Mouse (Mus musculus) limb, embryonic 11.5 days (tissue): Measurements from ENCODE around the gene Vdr. TPM values are rescaled to one million over a fixed set of nuclear protein-coding genes. Genes with fewer than 3 reads are reported as not detected.
A peak's percentile ranks its signal among the peaks of the same experiment; 100 is the strongest.

Experiments used
- ATAC-seq: fragments of 200-750 bp; cut with Nextera tagmentation; 2 replicates; pipeline ENCODE4 v1.8.0; 2017; ENCODE audit warnings: low read depth; ENCODE audit not compliant: insufficient number of reproducible peaks, low FRiP score, low TSS enrichment
- DNase-seq: peaks from one replicate; pipeline ENCODE4 v3.0.0-alpha.2; 2015; ENCODE audit warnings: low spot score
- H3K27ac ChIP-seq: fragments of 300-500 bp; sonication (generic); replicated peaks from 2 replicates; pipeline ENCODE4 v1.5.1; 2014; ENCODE audit warnings: low read depth, mild to moderate bottlenecking, low read length
- H3K27me3 ChIP-seq: fragments of 300-500 bp; sonication (generic); 2 replicates; pipeline ENCODE4 v1.6.1; 2014; ENCODE audit warnings: mild to moderate bottlenecking, low read length, mixed read lengths; ENCODE audit not compliant: control insufficient read depth, insufficient read depth
- H3K36me3 ChIP-seq: fragments of 300-500 bp; sonication (generic); 2 replicates; pipeline ENCODE4 v1.6.1; 2014; ENCODE audit warnings: mild to moderate bottlenecking, low read length, moderate library complexity, mixed read lengths; ENCODE audit not compliant: control insufficient read depth, insufficient read depth
- H3K4me1 ChIP-seq: fragments of 300-500 bp; sonication (generic); 2 replicates; pipeline ENCODE4 v1.6.1; 2014; ENCODE audit warnings: low read length, mixed read lengths; ENCODE audit not compliant: control insufficient read depth, insufficient read depth
- H3K4me2 ChIP-seq: fragments of 300-500 bp; sonication (generic); 2 replicates; pipeline ENCODE4 v1.6.1; 2014; ENCODE audit warnings: low read depth, mild to moderate bottlenecking, moderate library complexity; ENCODE audit not compliant: severe bottlenecking
- H3K4me3 ChIP-seq: fragments of 300-500 bp; sonication (generic); 2 replicates; pipeline ENCODE4 v1.5.1; 2014; ENCODE audit warnings: low read depth, low read length
- H3K9ac ChIP-seq: fragments of 300-500 bp; sonication (generic); 2 replicates; pipeline ENCODE4 v1.6.1; 2014; ENCODE audit warnings: mild to moderate bottlenecking, low read length
- H3K9me3 ChIP-seq: fragments of 300-500 bp; sonication (generic); 2 replicates; pipeline ENCODE4 v1.6.1; 2016; ENCODE audit warnings: low read length; ENCODE audit not compliant: control insufficient read depth
- WGBS: fragments of 180-500 bp; shearing (Covaris S2); extraction: QIAGEN DNeasy Blood & Tissue Kit; methylation state at CpG from one replicate; pipeline ENCODE4 v1.1.7; 2014; 5-methylcytosine and 5-hydroxymethylcytosine counted together
- polyA plus RNA-seq: library from polyadenylated mRNA; unstranded; fragments of >200 nt; fragmentation: Nextera tagmentation; extraction: Ambion mirVana; gene quantifications from 2 replicates; pipeline ENCODE4 v1.2.1, GENCODE M21; 2014

The Vdr gene
- polyA plus RNA-seq, 1 experiment from 2014 or later, result 0.25 TPM

DNA sequence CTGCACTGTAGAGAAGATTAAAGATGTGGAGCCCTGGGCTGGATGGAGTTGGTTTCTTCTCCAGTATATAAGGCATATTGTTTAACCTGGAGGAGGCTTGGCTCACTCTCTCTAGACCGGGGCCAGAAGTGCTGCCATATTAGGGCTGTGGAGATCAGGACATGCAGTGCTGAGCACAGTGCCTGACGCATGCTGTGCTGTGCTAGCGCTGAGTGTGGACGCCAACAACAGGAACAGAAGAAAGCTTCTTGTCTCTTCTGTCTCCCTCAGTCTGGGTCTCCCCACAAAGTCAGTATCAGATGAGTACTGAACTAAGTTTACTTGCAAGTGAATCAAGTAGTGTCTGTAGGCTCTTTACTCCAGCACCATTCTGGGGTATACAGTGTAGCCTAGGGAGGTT, 71.0 kb downstream of the Vdr start:
- Histone ChIP-seq H3K4me2 (no peak overlapping the region), H3K27me3 (no peaks in the 10 kb centered on the region), H3K36me3 (no peaks in the 10 kb centered on the region), H3K27ac (peak overlapping the region; percentile 39), H3K9ac (no peak overlapping the region), H3K9me3 (no peaks in the 10 kb centered on the region), H3K4me3 (no peak overlapping the region), H3K4me1 (peaks cover 21% of the 10 kb centered on the region)
- DNase-seq, result no peak
- ATAC-seq, result no peak
- 78% methylated on average over 4 of the region's 4 CpGs for WGBS

GRCm38 (mm10) chr15:97839012-97839411, 71.4 kb downstream of the Vdr start:
- Histone ChIP-seq H3K36me3 (no peaks in the 10 kb centered on the region), H3K27me3 (no peaks in the 10 kb centered on the region), H3K4me3 (no peak overlapping the region), H3K9ac (no peak overlapping the region), H3K9me3 (no peaks in the 10 kb centered on the region), H3K4me2 (no peak overlapping the region), H3K27ac (no peak overlapping the region), H3K4me1 (peaks cover 21% of the 10 kb centered on the region)
- WGBS, result 92% methylated on average over 2 of the region's 2 CpGs
- no peak for DNase-seq
- no peak for ATAC-seq

GRCm38 (mm10) chr15:97838395-97838794, 72.0 kb downstream of the Vdr start:
- Histone ChIP-seq H3K4me3 (no peak overlapping the region), H3K27ac (no peak overlapping the region), H3K9me3 (no peaks in the 10 kb centered on the region), H3K9ac (no peak overlapping the region), H3K36me3 (no peaks in the 10 kb centered on the region), H3K4me1 (peaks cover 21% of the 10 kb centered on the region), H3K4me2 (no peak overlapping the region), H3K27me3 (no peaks in the 10 kb centered on the region)
- WGBS, result 82% methylated on average over 4 of the region's 4 CpGs
- DNase-seq (no peak), ATAC-seq (no peak)

- ATAC-seq (no peak), DNase-seq (no peak)
- Histone ChIP-seq H3K27me3 (no peaks in the 10 kb centered on the region), H3K4me1 (peaks cover 24% of the 10 kb centered on the region), H3K4me3 (no peak overlapping the region), H3K27ac (no peak overlapping the region), H3K9me3 (no peaks in the 10 kb centered on the region), H3K4me2 (no peak overlapping the region), H3K9ac (no peak overlapping the region), H3K36me3 (no peaks in the 10 kb centered on the region)
- WGBS, result 13% methylated on average over 8 of the region's 8 CpGs
Measured at GRCm38 (mm10) chr15:97837491-97838061, 72.9 kb downstream of the Vdr start.

- H3K4me2 ChIP-seq, result no peak overlapping the region
- no peaks in the 10 kb centered on the region for H3K27me3 ChIP-seq
- no peaks in the 10 kb centered on the region for H3K9me3 ChIP-seq
- no peak overlapping the region for H3K27ac ChIP-seq
- no peak overlapping the region for H3K4me3 ChIP-seq
- H3K4me1 ChIP-seq, result peaks cover 28% of the 10 kb centered on the region
- no peak overlapping the region for H3K9ac ChIP-seq
- no peak for ATAC-seq
- DNase-seq, result no peak
- H3K36me3 ChIP-seq, result no peaks in the 10 kb centered on the region
- 69% methylated on average over 8 of the region's 8 CpGs for WGBS
Measured at GRCm38 (mm10) chr15:97836894-97837247, 73.6 kb downstream of the Vdr start.

GRCm38 (mm10) chr15:97836153-97836893, 74.1 kb downstream of the Vdr start:
- Histone ChIP-seq H3K27ac (no peak overlapping the region), H3K4me2 (no peak overlapping the region), H3K4me3 (no peak overlapping the region), H3K36me3 (no peaks in the 10 kb centered on the region), H3K9ac (no peak overlapping the region), H3K9me3 (no peaks in the 10 kb centered on the region), H3K27me3 (no peaks in the 10 kb centered on the region), H3K4me1 (peaks cover 28% of the 10 kb centered on the region)
- ATAC-seq (no peak), DNase-seq (no peak)
- WGBS, result 45% methylated on average over 17 of the region's 17 CpGs

- Histone ChIP-seq H3K4me2 (no peak overlapping the region), H3K4me3 (no peak overlapping the region), H3K27ac (no peak overlapping the region), H3K4me1 (peaks cover 42% of the 10 kb centered on the region), H3K9ac (no peak overlapping the region), H3K36me3 (no peaks in the 10 kb centered on the region), H3K9me3 (no peaks in the 10 kb centered on the region), H3K27me3 (no peaks in the 10 kb centered on the region)
- no peak for DNase-seq
- no peak for ATAC-seq
- 69% methylated on average over 9 of the region's 9 CpGs for WGBS
Measured at GRCm38 (mm10) chr15:97832764-97833479, 77.5 kb downstream of the Vdr start.

GRCm38 (mm10) chr15:97831987-97832640, 78.3 kb downstream of the Vdr start:
- Histone ChIP-seq H3K4me3 (peak overlapping the region; percentile 76), H3K4me1 (peaks cover 34% of the 10 kb centered on the region), H3K9me3 (no peaks in the 10 kb centered on the region), H3K27me3 (no peaks in the 10 kb centered on the region), H3K36me3 (no peaks in the 10 kb centered on the region), H3K27ac (no peak overlapping the region; the same call in 1 of the 2 replicates), H3K4me2 (peak overlapping the region; percentile 84), H3K9ac (peak overlapping the region; percentile 97)
- WGBS, result 5% methylated on average over 10 of the region's 10 CpGs
- DNase-seq (peak; percentile 47), ATAC-seq (peak; percentile 1; the same call in 1 of the 2 replicates)
